In the genomic region with DNA sequence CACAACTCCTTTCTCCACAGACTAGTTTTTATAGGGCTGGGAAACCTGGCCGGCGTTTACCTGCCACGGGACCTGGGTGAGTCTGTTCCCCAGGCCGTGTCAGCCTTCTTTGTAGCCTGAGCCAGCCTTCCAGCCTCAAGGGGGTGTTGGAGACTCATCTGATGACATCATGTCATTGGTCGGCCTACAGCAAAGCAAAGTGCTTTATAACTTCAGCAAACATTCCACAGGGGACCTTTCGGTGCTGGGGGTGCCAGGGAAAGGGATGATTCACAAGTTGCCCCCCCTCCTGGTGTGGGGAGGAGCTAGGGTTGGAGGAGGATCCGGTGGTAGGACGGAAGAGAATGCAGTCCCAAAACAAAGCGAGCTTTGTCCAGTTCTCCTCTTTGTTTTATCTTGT, we compare ENCODE assay signal across 8 mouse cellular contexts. TPM values are rescaled to one million over a fixed set of nuclear protein-coding genes. Genes with fewer than 3 reads are reported as not detected.
DNase-seq lines count a peak whose midpoint lies in the region; ATAC-seq lines count a peak whose summit lies in the region.

No protein-coding gene starts in this region.

- no peak overlapping the region for H3K4me3 ChIP-seq in midbrain, embryonic 13.5 days (replicated peaks)
- no peak overlapping the region for H3K4me3 ChIP-seq in midbrain, embryonic 10.5 days
- H3K4me3 ChIP-seq in embryonic facial prominence, embryonic 15.5 days (replicated peaks), result peak overlapping the region; percentile 67
- H3K4me3 ChIP-seq in hindbrain, embryonic 13.5 days, result no peak overlapping the region
- peak overlapping the region; percentile 59; the same call in 1 of the 2 replicates for H3K4me3 ChIP-seq in liver, embryonic 12.5 days
- peak overlapping the region; percentile 80 for H3K4me3 ChIP-seq in stomach, embryonic 16.5 days (replicated peaks; ENCODE audit: low read length)

- peaks cover 51% of the 10 kb centered on the region for H3K27me3 ChIP-seq in midbrain, embryonic 13.5 days
- peaks cover 72% of the 10 kb centered on the region for H3K27me3 ChIP-seq in midbrain, embryonic 10.5 days (ENCODE audit: low read depth, poor library complexity, severe bottlenecking)
- no peaks in the 10 kb centered on the region for H3K27me3 ChIP-seq in embryonic facial prominence, embryonic 15.5 days
- H3K27me3 ChIP-seq in hindbrain, embryonic 13.5 days, result peaks cover 51% of the 10 kb centered on the region
- peaks cover 79% of the 10 kb centered on the region for H3K27me3 ChIP-seq in liver, embryonic 12.5 days (replicated peaks)
- no peaks in the 10 kb centered on the region for H3K27me3 ChIP-seq in stomach, embryonic 16.5 days (ENCODE audit: control insufficient read depth, insufficient read depth, low read length)

- WGBS in midbrain, embryonic 13.5 days, result 38% methylated on average over 9 of the region's 9 CpGs
- 48% methylated on average over 9 of the region's 9 CpGs for WGBS in midbrain, embryonic 10.5 days
- 13% methylated on average over 9 of the region's 9 CpGs for WGBS in embryonic facial prominence, embryonic 15.5 days
- WGBS in hindbrain, embryonic 13.5 days, result 25% methylated on average over 9 of the region's 9 CpGs
- WGBS in liver, embryonic 12.5 days (ENCODE audit: insufficient replicate concordance), result 36% methylated on average over 9 of the region's 9 CpGs
- WGBS in stomach, embryonic 16.5 days, result 24% methylated on average over 9 of the region's 9 CpGs

- 0 out of 2 replicates have a peak overlapping the region, but pooled peaks have one; percentile 3 for H3K4me2 ChIP-seq in midbrain, embryonic 13.5 days (replicated peaks)
- H3K4me2 ChIP-seq in embryonic facial prominence, embryonic 15.5 days (replicated peaks), result peak overlapping the region; percentile 75
- peak overlapping the region; percentile 75; the same call in 1 of the 2 replicates for H3K4me2 ChIP-seq in hindbrain, embryonic 13.5 days
- H3K4me2 ChIP-seq in liver, embryonic 12.5 days, result peak overlapping the region; percentile 67
- H3K4me2 ChIP-seq in stomach, embryonic 16.5 days (ENCODE audit: low read depth, low read length), result peak overlapping the region; percentile 73

- H3K4me1 ChIP-seq in midbrain, embryonic 13.5 days (replicated peaks), result peaks cover 46% of the 10 kb centered on the region
- peaks cover 71% of the 10 kb centered on the region for H3K4me1 ChIP-seq in midbrain, embryonic 10.5 days
- peaks cover 62% of the 10 kb centered on the region for H3K4me1 ChIP-seq in embryonic facial prominence, embryonic 15.5 days
- H3K4me1 ChIP-seq in hindbrain, embryonic 13.5 days (replicated peaks), result peaks cover 57% of the 10 kb centered on the region
- peaks cover 71% of the 10 kb centered on the region for H3K4me1 ChIP-seq in liver, embryonic 12.5 days
- H3K4me1 ChIP-seq in stomach, embryonic 16.5 days (ENCODE audit: control insufficient read depth, insufficient read depth, low read length), result peaks cover 65% of the 10 kb centered on the region

- no peak for DNase-seq in midbrain, embryonic 10.5 days (ENCODE audit: low spot score)
- no peak for DNase-seq in left cerebral cortex, adult 9 months (ENCODE audit: low spot score in 2 of 2)
- DNase-seq in spleen, postnatal 4 days (ENCODE audit: low spot score in 2 of 2), result no peak

- H3K36me3 ChIP-seq in midbrain, embryonic 13.5 days, result no peaks in the 10 kb centered on the region
- H3K36me3 ChIP-seq in midbrain, embryonic 10.5 days, result no peaks in the 10 kb centered on the region
- H3K36me3 ChIP-seq in embryonic facial prominence, embryonic 15.5 days, result peaks cover 20% of the 10 kb centered on the region
- no peaks in the 10 kb centered on the region for H3K36me3 ChIP-seq in hindbrain, embryonic 13.5 days
- H3K36me3 ChIP-seq in liver, embryonic 12.5 days, result peaks cover 14% of the 10 kb centered on the region
- peaks cover 12% of the 10 kb centered on the region; the same call in 1 of the 2 replicates for H3K36me3 ChIP-seq in stomach, embryonic 16.5 days (ENCODE audit: control insufficient read depth, insufficient read depth, low read length)

- no peak overlapping the region for H3K9ac ChIP-seq in midbrain, embryonic 13.5 days (replicated peaks)
- H3K9ac ChIP-seq in embryonic facial prominence, embryonic 15.5 days, result no peak overlapping the region
- H3K9ac ChIP-seq in hindbrain, embryonic 13.5 days, result no peak overlapping the region
- H3K9ac ChIP-seq in liver, embryonic 12.5 days, result 0 out of 2 replicates have a peak overlapping the region, but pooled peaks have one; percentile 19
- peak overlapping the region; percentile 85 for H3K9ac ChIP-seq in stomach, embryonic 16.5 days (ENCODE audit: low read length)

- H3K9me3 ChIP-seq in midbrain, embryonic 13.5 days, result no peaks in the 10 kb centered on the region
- no peaks in the 10 kb centered on the region for H3K9me3 ChIP-seq in midbrain, embryonic 10.5 days (replicated peaks)
- no peaks in the 10 kb centered on the region for H3K9me3 ChIP-seq in embryonic facial prominence, embryonic 15.5 days (replicated peaks)
- H3K9me3 ChIP-seq in hindbrain, embryonic 13.5 days, result no peaks in the 10 kb centered on the region
- H3K9me3 ChIP-seq in liver, embryonic 12.5 days (replicated peaks), result no peaks in the 10 kb centered on the region
- no peaks in the 10 kb centered on the region for H3K9me3 ChIP-seq in stomach, embryonic 16.5 days (replicated peaks; ENCODE audit: control insufficient read depth, low read length)

- ATAC-seq in midbrain, embryonic 13.5 days, result no peak
- no peak for ATAC-seq in embryonic facial prominence, embryonic 15.5 days (ENCODE audit: insufficient number of reproducible peaks, low FRiP score, low TSS enrichment, low read depth)
- ATAC-seq in hindbrain, embryonic 13.5 days (ENCODE audit: low FRiP score), result no peak
- ATAC-seq in liver, embryonic 12.5 days, result no peak
- peak; percentile 14; the same call in 1 of the 2 replicates for ATAC-seq in stomach, embryonic 16.5 days (ENCODE audit: insufficient read depth, low FRiP score)

- H3K27ac ChIP-seq in midbrain, embryonic 13.5 days, result no peak overlapping the region
- no peak overlapping the region for H3K27ac ChIP-seq in midbrain, embryonic 10.5 days (replicated peaks)
- H3K27ac ChIP-seq in embryonic facial prominence, embryonic 15.5 days (replicated peaks), result peak overlapping the region; percentile 93
- H3K27ac ChIP-seq in hindbrain, embryonic 13.5 days, result no peak overlapping the region
- H3K27ac ChIP-seq in liver, embryonic 12.5 days, result peak overlapping the region; percentile 46; the same call in 1 of the 2 replicates
- H3K27ac ChIP-seq in stomach, embryonic 16.5 days (ENCODE audit: low read length), result peak overlapping the region; percentile 96

RNA-seq across cellular contexts. Expression of a gene that starts 2.4 kb away (rescaled TPM):
- 7.0 and 8.5 TPM in 2 replicates for polyA plus RNA-seq in midbrain, embryonic 13.5 days (2015; fragmentation: Nextera tagmentation; extraction: Ambion mirVana)
- 12.9 and 14.3 TPM in 2 replicates for polyA plus RNA-seq in midbrain, embryonic 10.5 days (2016; fragmentation: Nextera tagmentation; extraction: Ambion mirVana)
- 41.5 and 43.8 TPM in 2 replicates for polyA plus RNA-seq in embryonic facial prominence, embryonic 15.5 days (2015; fragmentation: Nextera tagmentation; extraction: Ambion mirVana)
- 9.5 and 11.0 TPM in 2 replicates for polyA plus RNA-seq in hindbrain, embryonic 13.5 days (2015; fragmentation: Nextera tagmentation; extraction: Ambion mirVana)
- 17.6 and 18.1 TPM in 2 replicates for polyA plus RNA-seq in liver, embryonic 12.5 days (2016; fragmentation: Nextera tagmentation; extraction: Ambion mirVana)
- 47.9 and 52.2 TPM in 2 replicates for polyA plus RNA-seq in stomach, embryonic 16.5 days (2015; fragmentation: Nextera tagmentation; extraction: Ambion mirVana)

RNA-seq across cellular contexts. Expression of a gene that starts 10.5 kb away (rescaled TPM):
- polyA plus RNA-seq in midbrain, embryonic 13.5 days (2015; fragmentation: Nextera tagmentation; extraction: Ambion mirVana), result 1.1 TPM in 1 of 2 replicates, not detected in the other
- not detected in 2 replicates for polyA plus RNA-seq in midbrain, embryonic 10.5 days (2016; fragmentation: Nextera tagmentation; extraction: Ambion mirVana)
- polyA plus RNA-seq in embryonic facial prominence, embryonic 15.5 days (2015; fragmentation: Nextera tagmentation; extraction: Ambion mirVana), result 1.0 TPM in 2 replicates
- polyA plus RNA-seq in hindbrain, embryonic 13.5 days (2015; fragmentation: Nextera tagmentation; extraction: Ambion mirVana), result not detected in 2 replicates
- polyA plus RNA-seq in liver, embryonic 12.5 days (2016; fragmentation: Nextera tagmentation; extraction: Ambion mirVana), result 7.0 and 9.5 TPM in 2 replicates
- polyA plus RNA-seq in stomach, embryonic 16.5 days (2015; fragmentation: Nextera tagmentation; extraction: Ambion mirVana), result 86.6 and 122 TPM in 2 replicates

RNA-seq across cellular contexts. Expression of a gene that starts 32.2 kb away (rescaled TPM):
- polyA plus RNA-seq in midbrain, embryonic 13.5 days (2015; fragmentation: Nextera tagmentation; extraction: Ambion mirVana), result 47.8 and 49.2 TPM in 2 replicates
- polyA plus RNA-seq in midbrain, embryonic 10.5 days (2016; fragmentation: Nextera tagmentation; extraction: Ambion mirVana), result 47.1 and 52.8 TPM in 2 replicates
- polyA plus RNA-seq in embryonic facial prominence, embryonic 15.5 days (2015; fragmentation: Nextera tagmentation; extraction: Ambion mirVana), result 56.0 and 62.0 TPM in 2 replicates
- polyA plus RNA-seq in hindbrain, embryonic 13.5 days (2015; fragmentation: Nextera tagmentation; extraction: Ambion mirVana), result 49.9 and 50.6 TPM in 2 replicates
- polyA plus RNA-seq in liver, embryonic 12.5 days (2016; fragmentation: Nextera tagmentation; extraction: Ambion mirVana), result 32.2 and 33.5 TPM in 2 replicates
- polyA plus RNA-seq in stomach, embryonic 16.5 days (2015; fragmentation: Nextera tagmentation; extraction: Ambion mirVana), result 48.4 and 51.4 TPM in 2 replicates

RNA-seq across cellular contexts. Expression of a gene that starts 41.9 kb away (rescaled TPM):
- polyA plus RNA-seq in midbrain, embryonic 13.5 days (2015; fragmentation: Nextera tagmentation; extraction: Ambion mirVana), result 1.0 and 1.2 TPM in 2 replicates
- 2.6 TPM in 2 replicates for polyA plus RNA-seq in midbrain, embryonic 10.5 days (2016; fragmentation: Nextera tagmentation; extraction: Ambion mirVana)
- 4.3 TPM in 2 replicates for polyA plus RNA-seq in embryonic facial prominence, embryonic 15.5 days (2015; fragmentation: Nextera tagmentation; extraction: Ambion mirVana)
- polyA plus RNA-seq in hindbrain, embryonic 13.5 days (2015; fragmentation: Nextera tagmentation; extraction: Ambion mirVana), result 1.6 TPM in 2 replicates
- 2.3 and 2.5 TPM in 2 replicates for polyA plus RNA-seq in liver, embryonic 12.5 days (2016; fragmentation: Nextera tagmentation; extraction: Ambion mirVana)
- polyA plus RNA-seq in stomach, embryonic 16.5 days (2015; fragmentation: Nextera tagmentation; extraction: Ambion mirVana), result 4.0 and 4.4 TPM in 2 replicates

RNA-seq across cellular contexts. Expression of a gene that starts 54.7 kb away (rescaled TPM):
- 0.12 TPM in 1 of 2 replicates, not detected in the other for polyA plus RNA-seq in midbrain, embryonic 13.5 days (2015; fragmentation: Nextera tagmentation; extraction: Ambion mirVana)
- polyA plus RNA-seq in midbrain, embryonic 10.5 days (2016; fragmentation: Nextera tagmentation; extraction: Ambion mirVana), result 0.12 TPM in 1 of 2 replicates, not detected in the other
- polyA plus RNA-seq in embryonic facial prominence, embryonic 15.5 days (2015; fragmentation: Nextera tagmentation; extraction: Ambion mirVana), result 0.71 and 0.85 TPM in 2 replicates
- not detected in 2 replicates for polyA plus RNA-seq in hindbrain, embryonic 13.5 days (2015; fragmentation: Nextera tagmentation; extraction: Ambion mirVana)
- 0.17 and 0.43 TPM in 2 replicates for polyA plus RNA-seq in liver, embryonic 12.5 days (2016; fragmentation: Nextera tagmentation; extraction: Ambion mirVana)
- 0.32 and 0.46 TPM in 2 replicates for polyA plus RNA-seq in stomach, embryonic 16.5 days (2015; fragmentation: Nextera tagmentation; extraction: Ambion mirVana)

Comparison
In these comparisons a context has a peak if more than half of its experiments do, and no peak if none do; other contexts are left out.
1. H3K27ac ChIP-seq: peak in embryonic facial prominence, embryonic 15.5 days (single experiment), liver, embryonic 12.5 days (single experiment) and stomach, embryonic 16.5 days (single experiment); none in midbrain, embryonic 13.5 days (single experiment), midbrain, embryonic 10.5 days (single experiment) and hindbrain, embryonic 13.5 days (single experiment).
2. H3K4me2 ChIP-seq: peak in every context shown above with its lines; median percentile 75 in embryonic facial prominence, embryonic 15.5 days; 75 in hindbrain, embryonic 13.5 days; 73 in stomach, embryonic 16.5 days; 67 in liver, embryonic 12.5 days; 3 in midbrain, embryonic 13.5 days.
3. H3K4me3 ChIP-seq: peak in embryonic facial prominence, embryonic 15.5 days (single experiment), liver, embryonic 12.5 days (single experiment) and stomach, embryonic 16.5 days (single experiment); none in midbrain, embryonic 13.5 days (single experiment), midbrain, embryonic 10.5 days (single experiment) and hindbrain, embryonic 13.5 days (single experiment).
4. H3K9ac ChIP-seq: peak in liver, embryonic 12.5 days (single experiment) and stomach, embryonic 16.5 days (single experiment); none in midbrain, embryonic 13.5 days (single experiment), embryonic facial prominence, embryonic 15.5 days (single experiment) and hindbrain, embryonic 13.5 days (single experiment).